ENCODE assay signal across 28 mouse cellular contexts in genomic region chr6:123289753-123290152, GRCm38 (mm10). TPM values are rescaled to one million over a fixed set of nuclear protein-coding genes. Genes with fewer than 3 reads are reported as not detected.
DNase-seq lines count a peak whose midpoint lies in the region; ATAC-seq lines count a peak whose summit lies in the region.
"Had no signal": no experiment of that assay in that cellular context is flagged by ENCODE, and none has a peak within 500 bp of the region (broad histone marks: within the 10 kb centered on the region; RNA-seq: fewer than 3 reads in every experiment).

Clec4e (minus strand) TSS chr6:123289870.

- WGBS in macrophage (ENCODE audit: missing documents) = 16% methylated on average over 4 of the region's 4 CpGs
- 86% methylated on average over 4 of the region's 4 CpGs for WGBS in forebrain, embryonic 10.5 days

- peaks cover 57% of the 10 kb centered on the region for H3K4me1 ChIP-seq in erythroblast, embryonic 14.5 days (ENCODE audit: control insufficient read depth)
- no peaks in the 10 kb centered on the region for H3K4me1 ChIP-seq in forebrain, embryonic 10.5 days
- H3K4me1 ChIP-seq: embryonic facial prominence, embryonic 10.5 days; forebrain, embryonic 12.5 days; heart, embryonic 15.5 days; neural tube, embryonic 13.5 days had no signal

- DNase-seq in lung, postnatal 36 days = peak; percentile 15
- no peak for DNase-seq in lung, postnatal 14 days
- DNase-seq in cerebellum, adult 18-20 months = no peak
- DNase-seq in forebrain, embryonic 10.5 days (ENCODE audit: extremely low spot score, low spot score) = no peak
- DNase-seq: adrenal gland, adult 2 months; cerebellum, adult 8-10 months; gastrocnemius, postnatal 36 days; heart, postnatal 36 days; kidney, adult 2 months; liver, embryonic 13.5 days; midbrain, embryonic 14.5 days had no signal

- H3K79me2 ChIP-seq in macrophage (ENCODE audit: inconsistent target) = peaks cover 27% of the 10 kb centered on the region; the same call in 1 of the 2 replicates

- H3K4me3 ChIP-seq in erythroblast, embryonic 14.5 days (replicated peaks) = peak within 1 kb of the TSS; percentile 19
- peak within 1 kb of the TSS; percentile 37 for H3K4me3 ChIP-seq in macrophage (ENCODE audit: inconsistent target)
- no peak within 1 kb of the TSS for H3K4me3 ChIP-seq in forebrain, embryonic 10.5 days
- H3K4me3 ChIP-seq: embryonic facial prominence, embryonic 10.5 days; forebrain, embryonic 12.5 days; heart, embryonic 15.5 days; liver, embryonic 13.5 days; myocyte; neural tube, embryonic 13.5 days had no signal

- no peaks in the 10 kb centered on the region for H3K36me3 ChIP-seq in erythroblast, embryonic 14.5 days (ENCODE audit: control insufficient read depth)
- no peaks in the 10 kb centered on the region for H3K36me3 ChIP-seq in macrophage (ENCODE audit: inconsistent target)
- no peaks in the 10 kb centered on the region for H3K36me3 ChIP-seq in forebrain, embryonic 10.5 days (replicated peaks)
- H3K36me3 ChIP-seq: embryonic facial prominence, embryonic 10.5 days; forebrain, embryonic 12.5 days; heart, embryonic 15.5 days; liver, embryonic 13.5 days; neural tube, embryonic 13.5 days had no signal

- H3K27ac ChIP-seq in macrophage = peak within 1 kb of the TSS; percentile 77
- H3K27ac ChIP-seq in forebrain, embryonic 10.5 days = no peak within 1 kb of the TSS
- H3K27ac ChIP-seq: embryonic facial prominence, embryonic 10.5 days; forebrain, embryonic 12.5 days; heart, embryonic 15.5 days; hindbrain, embryonic 14.5 days; kidney, postnatal 0 days; liver, embryonic 13.5 days; neural tube, embryonic 13.5 days had no signal

- ATAC-seq in erythroblast, adult 5-6 weeks (replicated peaks; ENCODE audit: low FRiP score, poor library complexity, severe bottlenecking) = no peak
- ATAC-seq in neutrophil, adult 5-6 weeks (ENCODE audit: extremely low read depth, insufficient number of reproducible peaks, low FRiP score, poor library complexity, severe bottlenecking) = peak; percentile 98
- ATAC-seq: Patski had no signal

- no peaks in the 10 kb centered on the region for H3K9me3 ChIP-seq in erythroblast, embryonic 14.5 days (ENCODE audit: control insufficient read depth, low read length)
- H3K9me3 ChIP-seq in forebrain, embryonic 10.5 days = no peaks in the 10 kb centered on the region
- H3K9me3 ChIP-seq: embryonic facial prominence, embryonic 10.5 days; forebrain, embryonic 12.5 days; heart, embryonic 15.5 days; liver, embryonic 13.5 days; neural tube, embryonic 13.5 days had no signal

- H3K27me3 ChIP-seq in erythroblast, embryonic 14.5 days (ENCODE audit: control insufficient read depth) = no peaks in the 10 kb centered on the region
- no peaks in the 10 kb centered on the region for H3K27me3 ChIP-seq in forebrain, embryonic 10.5 days (ENCODE audit: poor library complexity, severe bottlenecking)
- H3K27me3 ChIP-seq: forebrain, embryonic 12.5 days; heart, embryonic 15.5 days; liver, embryonic 13.5 days; neural tube, embryonic 13.5 days; Patski had no signal

RNA-seq across cellular contexts. Expression of gene Clec4e, which starts in this region (rescaled TPM):
- not detected in 2 replicates for polyA plus RNA-seq in erythroblast, embryonic 14.5 days (2012)
- total RNA-seq in erythroblast, adult 5-6 weeks (2015; ENCODE audit: low replicate concordance) = 7.3 and 9.0 TPM in 2 replicates
- 8.1 and 8.5 TPM in 2 replicates for total RNA-seq in erythroblast, adult 5-6 weeks (2017; ENCODE audit: low replicate concordance)
- 1,000 to 10,000 TPM in 10 of 26 experiments, 100 to 1,000 TPM in 13, 10 to 100 TPM in 3; 12.1 to 3,481 (median 600) TPM for total RNA-seq in macrophage (2018; cell fraction: chromatin; rRNA removed)
- 1,000 to 10,000 TPM in 2 of 26 experiments, 100 to 1,000 TPM in 17, 10 to 100 TPM in 7; 12.4 to 1,445 (median 317) TPM for total RNA-seq in macrophage (2018; cell fraction: cytosol; rRNA removed)
- total RNA-seq in macrophage (2018; cell fraction: nucleus; rRNA removed) = 1,000 to 10,000 TPM in 15 of 26 experiments, 100 to 1,000 TPM in 9, 10 to 100 TPM in 2; 22.2 to 4,021 (median 1,222) TPM
- 12.6 to 34.8 TPM (median 12.7 TPM) in 3 replicates for polyA plus RNA-seq in macrophage (2018)
- total RNA-seq in neutrophil, adult 5-6 weeks (2017) = 180 and 189 TPM in 2 replicates
- polyA plus RNA-seq in forebrain, embryonic 10.5 days (2016; fragmentation: Nextera tagmentation; extraction: Ambion mirVana) = 0.06 TPM in 1 of 2 replicates, not detected in the other
- total RNA-seq: adrenal gland, adult 2 months; gastrocnemius, adult 18-20 months; gastrocnemius, postnatal 36 days; layer of hippocampus, postnatal 14 days had no signal
- polyA plus RNA-seq: adrenal gland, adult 2 months; cortical plate, adult 2 months; embryonic facial prominence, embryonic 10.5 days; forebrain, embryonic 12.5 days; hindbrain, embryonic 14.5 days; limb, embryonic 11.5 days; midbrain, embryonic 14.5 days; myocyte; neural tube, embryonic 13.5 days; Patski; testis, adult 2 months had no signal

Comparison
In these comparisons a context has a peak if more than half of its experiments do, and no peak if none do; other contexts are left out.
1. RNA of gene Clec4e (total RNA-seq): 180 to 189 TPM in neutrophil, adult 5-6 weeks; 7.3 to 9.0 TPM in erythroblast, adult 5-6 weeks; every median in the first group is over 10 times any median in the second.
2. RNA of gene Clec4e (polyA plus RNA-seq): 12.6 to 34.8 TPM in macrophage; not detected in erythroblast, embryonic 14.5 days and 0.06 TPM in forebrain, embryonic 10.5 days; every median in the first group is over 10 times any median in the second.